26 mouse cellular contexts compared by ENCODE assay signal in genomic region chr15:95921072-95921471, GRCm38 (mm10).
"Had no signal": no experiment of that assay in that cellular context is flagged by ENCODE, and none has a peak within 500 bp of the region (broad histone marks: within the 10 kb centered on the region; RNA-seq: fewer than 3 reads in every experiment).

No protein-coding gene starts in this region.

- H3K27me3 ChIP-seq: heart, embryonic 13.5 days; heart, embryonic 15.5 days; hindbrain, embryonic 12.5 days; intestine, embryonic 15.5 days; limb, embryonic 12.5 days; liver, embryonic 13.5 days had no signal

- DNase-seq: gastrocnemius, postnatal 14 days; gastrocnemius, postnatal 36 days; heart, adult 18-20 months; heart, postnatal 4 days; kidney, adult 18-20 months; kidney, adult 8-10 months; kidney, postnatal 10 days; kidney, postnatal 25 days; kidney, postnatal 4 days; liver; liver, embryonic 13.5 days had no signal

- H3K9ac ChIP-seq: heart, embryonic 13.5 days; heart, embryonic 15.5 days; hindbrain, embryonic 12.5 days; hindbrain, embryonic 14.5 days; intestine, embryonic 15.5 days; limb, embryonic 12.5 days; liver, embryonic 13.5 days had no signal

- H3K27ac ChIP-seq: heart, embryonic 15.5 days; hindbrain, embryonic 10.5 days; hindbrain, embryonic 12.5 days; hindbrain, embryonic 14.5 days; intestine, embryonic 15.5 days; layer of hippocampus, adult 2 months; left cerebral cortex, adult 2 months; limb, embryonic 10.5 days; limb, embryonic 12.5 days; liver, embryonic 13.5 days had no signal

- H3K4me1 ChIP-seq: hindbrain, embryonic 10.5 days; hindbrain, embryonic 12.5 days; intestine, embryonic 15.5 days had no signal

- H3K4me3 ChIP-seq: heart, embryonic 13.5 days; heart, embryonic 15.5 days; hindbrain, embryonic 10.5 days; hindbrain, embryonic 12.5 days; intestine, embryonic 15.5 days; layer of hippocampus, adult 2 months; left cerebral cortex, adult 2 months; limb, embryonic 10.5 days; limb, embryonic 12.5 days; liver, embryonic 13.5 days had no signal

- ATAC-seq: hindbrain, embryonic 16.5 days; inflammation-experienced regulatory T-cells, adult 6 months; intestine, embryonic 15.5 days; intestine, postnatal 0 days had no signal

- H3K9me3 ChIP-seq: heart, embryonic 13.5 days; heart, embryonic 15.5 days; hindbrain, embryonic 10.5 days; hindbrain, embryonic 12.5 days; intestine, embryonic 15.5 days; limb, embryonic 10.5 days; limb, embryonic 12.5 days; liver, embryonic 13.5 days had no signal

- H3K4me2 ChIP-seq: heart, embryonic 11.5 days; heart, embryonic 13.5 days; heart, embryonic 15.5 days; hindbrain, embryonic 12.5 days; hindbrain, embryonic 14.5 days; intestine, embryonic 15.5 days; limb, embryonic 12.5 days; liver, embryonic 11.5 days; liver, embryonic 13.5 days had no signal
